Mouse (Mus musculus) embryo, embryonic 11 days (tissue): ENCODE measurements around the gene Pln.
A peak's percentile ranks its signal among the peaks of the same experiment; 100 is the strongest.

ENCODE experiments used
- DNase-seq: peaks from one replicate; pipeline ENCODE4 v3.0.0-alpha.2; 2015

Gene Pln

GRCm38 (mm10) chr10:53337162-53337923, at the start of gene Pln:
Gene Pln (plus strand): TSS chr10:53337667.
- DNase-seq: no peak

DNA sequence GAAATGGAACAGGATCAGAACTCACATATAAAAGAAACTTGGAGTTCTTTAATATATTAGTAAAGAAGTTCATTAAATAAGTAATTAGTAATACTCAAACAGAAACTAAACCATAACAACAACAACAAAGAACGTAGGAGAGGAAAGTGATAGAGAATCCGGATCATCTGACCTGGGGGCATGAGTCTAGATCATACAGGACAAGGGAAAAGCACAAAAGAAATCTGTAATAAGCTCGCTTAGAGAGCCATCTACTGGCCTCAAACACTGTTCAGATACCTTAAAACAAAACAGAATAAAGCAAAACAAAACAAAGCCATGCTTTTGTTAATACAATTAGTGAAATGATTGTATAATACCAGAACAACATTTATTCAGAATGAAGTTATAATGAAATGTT, 31.6 kb upstream of the Pln start:
- DNase-seq: peak; percentile 47

DNA sequence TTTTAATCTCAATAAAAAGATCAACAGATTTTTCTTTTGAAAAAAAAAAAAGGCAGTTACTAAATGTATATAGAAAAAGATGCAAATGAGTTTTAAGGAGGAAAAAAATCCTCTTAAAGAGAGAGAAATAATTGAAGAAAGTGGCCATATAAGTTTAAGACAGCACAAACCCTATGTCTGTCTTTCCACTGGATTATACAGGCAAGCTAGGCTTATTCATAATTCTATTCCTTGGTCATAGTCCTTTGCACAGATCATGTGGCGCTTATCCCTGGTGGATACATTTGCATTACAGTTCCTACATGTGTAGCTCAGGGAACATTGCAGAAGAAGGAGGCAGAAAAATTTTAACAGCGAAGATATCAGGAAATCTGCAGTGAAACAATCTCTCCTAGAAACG, 30.8 kb upstream of the Pln start:
- DNase-seq: no peak

- no peak for DNase-seq
These were observed 14.1 kb upstream of the Pln start for GRCm38 (mm10) chr10:53323367-53323766.

- DNase-seq: no peak
These were observed 12.8 kb upstream of the Pln start for GRCm38 (mm10) chr10:53324663-53325062.

GRCm38 (mm10) chr10:53326367-53326766, 11.1 kb upstream of the Pln start:
- DNase-seq: no peak

- no peak for DNase-seq
These were observed 8.2 kb upstream of the Pln start for GRCm38 (mm10) chr10:53329257-53329656.

DNA sequence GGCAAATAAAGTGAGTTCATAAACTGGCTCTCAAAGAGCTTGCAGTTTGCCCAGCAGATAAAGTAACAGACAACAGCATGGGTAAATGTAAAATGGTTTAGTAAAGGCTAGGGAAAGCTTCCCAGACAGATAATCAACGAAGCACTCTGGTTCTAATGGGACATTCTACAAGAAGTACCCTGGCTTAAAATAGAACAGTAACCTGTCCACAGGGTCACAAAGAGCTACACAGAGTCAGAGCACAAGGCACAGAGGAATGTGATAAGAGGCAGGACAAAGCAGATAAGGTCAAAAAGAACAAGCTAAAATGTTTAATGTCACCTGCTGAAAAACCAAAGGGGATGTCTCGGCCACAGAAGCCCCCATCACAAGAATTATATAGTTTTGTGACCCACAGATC, 4.7 kb upstream of the Pln start:
- no peak for DNase-seq

DNA sequence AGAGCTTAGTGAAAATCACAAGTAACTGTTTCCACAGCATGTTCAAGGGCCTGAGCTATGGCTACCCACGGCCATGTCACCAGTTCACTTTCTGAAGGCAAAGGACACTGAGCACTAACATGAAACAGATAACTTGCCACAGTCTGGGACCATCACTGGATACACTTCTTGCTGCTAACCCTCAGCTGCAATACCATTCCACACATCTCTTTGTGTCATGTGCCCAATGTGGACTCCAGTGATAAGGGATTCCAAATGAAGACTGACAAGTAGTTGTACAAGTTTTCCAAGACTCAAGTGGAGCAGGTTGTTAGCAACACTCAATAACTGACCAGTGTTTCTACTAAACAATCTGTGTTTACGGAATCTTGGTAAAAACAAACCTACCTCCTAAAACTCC, 2.2 kb upstream of the Pln start:
- DNase-seq: no peak

- DNase-seq: no peak
These were observed 1.5 kb upstream of the Pln start for GRCm38 (mm10) chr10:53335974-53336373.

DNA sequence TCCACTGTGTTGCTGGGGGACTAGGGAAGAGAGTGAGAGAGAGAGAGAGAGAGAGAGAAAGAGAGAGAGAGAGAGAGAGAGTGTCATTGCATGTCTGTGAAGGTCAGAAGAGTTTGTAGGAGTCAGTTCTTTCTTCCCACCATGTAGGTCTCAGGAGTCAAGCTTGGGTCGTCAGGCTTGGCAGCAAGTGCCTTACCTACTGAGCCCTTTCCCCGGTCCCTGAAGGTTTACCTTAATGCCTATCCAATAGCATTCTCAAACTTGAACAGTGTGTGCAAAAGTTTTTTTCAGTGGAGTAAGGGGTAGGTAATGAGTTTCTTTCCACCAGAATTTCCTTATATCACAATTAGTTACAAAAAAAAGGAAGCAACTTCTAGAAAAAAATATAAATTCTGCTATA, 1.6 kb downstream of the Pln start:
- no peak for DNase-seq

- DNase-seq: peak; percentile 33
These were observed 4.0 kb downstream of the Pln start for GRCm38 (mm10) chr10:53341288-53341965.

DNA sequence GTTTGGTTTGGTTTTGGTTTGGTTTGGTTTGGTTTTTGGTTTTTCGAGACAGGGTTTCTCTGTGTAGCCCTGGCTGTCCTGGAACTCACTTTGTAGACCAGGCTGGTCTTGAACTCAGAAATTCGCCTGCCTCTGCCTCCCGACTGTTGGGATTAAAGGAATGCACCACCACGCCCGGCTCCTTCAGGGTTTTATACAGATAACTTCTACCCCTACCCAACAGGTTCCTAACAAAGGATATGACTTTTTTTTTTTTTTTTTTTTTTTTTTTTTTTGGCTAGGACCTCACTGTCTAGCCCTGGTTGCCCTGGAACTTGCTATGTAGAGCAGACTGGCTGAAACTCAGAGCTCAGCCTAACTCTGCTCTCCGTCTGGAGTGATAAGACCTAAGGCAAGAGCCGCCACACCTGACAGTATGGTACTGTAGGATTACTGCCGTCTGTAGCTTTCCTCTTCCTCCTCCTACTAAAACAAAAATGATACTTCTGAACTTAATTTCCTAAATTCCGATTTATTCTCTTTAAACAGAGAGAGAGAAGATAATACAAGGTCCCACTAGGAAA, 4.8 kb downstream of the Pln start:
- no peak for DNase-seq

GRCm38 (mm10) chr10:53343384-53343783, 5.9 kb downstream of the Pln start:
- no peak for DNase-seq

DNA sequence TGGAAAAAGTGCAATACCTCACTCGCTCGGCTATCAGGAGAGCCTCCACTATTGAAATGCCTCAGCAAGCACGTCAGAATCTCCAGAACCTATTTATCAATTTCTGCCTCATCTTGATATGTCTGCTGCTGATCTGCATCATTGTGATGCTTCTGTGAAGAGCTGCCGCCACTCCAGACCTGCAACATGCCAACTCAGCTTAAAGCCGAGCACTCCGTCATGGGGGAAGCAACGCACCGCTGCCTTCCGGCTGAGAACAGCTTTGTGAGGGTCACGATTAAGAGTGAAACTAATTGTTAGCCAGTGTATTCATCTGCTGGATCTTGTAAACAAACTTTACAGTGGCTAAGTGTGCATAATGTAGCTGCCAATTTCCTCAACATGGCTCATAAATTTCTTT, 6.4 kb downstream of the Pln start:
- no peak for DNase-seq

DNA sequence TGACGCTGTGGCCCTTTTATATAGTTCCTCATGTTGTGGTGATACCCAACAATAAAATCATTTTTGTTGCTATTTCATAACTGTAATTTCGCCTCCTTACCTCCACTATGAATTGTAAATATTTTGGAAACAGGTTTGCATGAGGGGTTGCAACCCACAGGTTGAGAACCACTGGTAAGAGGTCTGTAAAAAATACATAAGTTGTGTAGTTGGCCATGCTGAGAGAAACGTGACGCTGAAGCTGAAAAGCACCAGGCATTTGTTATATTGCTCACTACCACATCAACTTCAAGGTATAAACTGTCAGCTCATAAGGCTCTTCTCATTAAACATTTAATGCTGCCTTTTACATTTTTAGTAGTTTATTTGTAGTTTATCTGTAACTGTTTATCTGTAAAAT, 8.0 kb downstream of the Pln start:
- DNase-seq: no peak

GRCm38 (mm10) chr10:53346506-53346905, 9.0 kb downstream of the Pln start:
- DNase-seq: peak; percentile 76

GRCm38 (mm10) chr10:53346916-53347315, 9.4 kb downstream of the Pln start:
- DNase-seq: no peak

DNA sequence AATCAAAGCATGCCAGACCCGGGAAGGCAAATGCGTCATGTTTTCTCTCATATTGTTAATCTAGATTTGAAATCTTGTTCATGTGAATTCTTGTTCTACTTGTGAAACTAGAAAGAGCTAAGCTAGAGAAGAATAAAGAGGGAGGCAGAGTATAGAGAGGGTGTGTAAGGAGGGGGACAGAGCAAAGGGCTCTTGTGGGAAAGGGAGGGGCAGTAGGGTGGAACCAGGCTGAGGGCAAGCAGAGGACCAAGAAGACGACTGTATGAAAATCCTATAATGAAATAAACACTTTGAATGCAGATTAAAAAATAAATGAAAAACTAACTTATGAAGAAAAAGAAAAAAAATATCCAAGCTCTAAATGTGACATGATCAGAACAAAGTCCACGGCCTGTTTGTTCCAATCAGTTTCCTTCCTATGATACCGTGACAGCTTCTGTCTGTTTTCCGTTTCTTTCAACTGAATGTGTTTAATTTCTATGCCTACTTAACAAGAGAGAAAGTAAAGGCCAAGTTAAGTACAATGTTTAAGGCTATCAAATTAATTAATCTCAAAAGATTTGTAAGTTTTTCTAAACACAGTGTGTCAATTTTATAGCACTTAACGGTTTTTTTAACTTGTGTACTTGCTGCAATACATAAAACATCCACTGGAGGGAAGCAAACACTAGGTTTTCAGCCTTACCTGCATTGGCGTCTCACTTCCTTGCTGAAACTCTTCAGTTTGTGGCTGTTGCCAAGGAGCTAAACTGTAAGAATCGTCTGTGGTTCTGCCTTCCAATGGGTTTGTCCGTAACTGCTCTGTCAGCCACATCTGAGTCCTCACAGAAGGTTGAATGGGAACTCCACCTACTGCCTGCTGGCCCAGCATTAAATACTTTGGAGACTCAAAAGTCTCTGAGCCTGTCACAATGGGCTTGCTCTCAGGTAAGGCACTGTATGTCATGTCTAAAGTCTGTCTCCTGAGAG, 10.6 kb downstream of the Pln start:
- peak; percentile 78 for DNase-seq

DNA sequence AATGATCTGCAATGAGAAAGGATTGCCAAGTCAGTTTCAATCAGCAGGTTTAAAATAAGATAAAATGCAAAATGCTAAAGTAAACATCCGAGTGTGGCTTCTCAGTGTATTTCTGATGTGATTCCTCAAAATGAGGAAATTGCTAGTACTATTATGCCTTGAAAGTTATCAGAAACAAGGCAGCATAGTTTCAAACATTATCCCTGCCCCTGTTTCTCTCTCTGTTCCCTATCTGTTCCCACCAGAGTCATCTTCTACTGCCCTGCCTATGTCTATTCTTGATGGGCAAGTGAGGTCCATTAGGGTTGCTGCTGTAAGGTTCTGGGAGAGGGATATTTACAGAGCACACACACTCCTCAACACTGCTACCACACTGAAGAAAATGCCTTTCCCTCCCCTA, 11.8 kb downstream of the Pln start:
- no peak for DNase-seq

GRCm38 (mm10) chr10:53353665-53354064, 16.2 kb downstream of the Pln start:
- DNase-seq: no peak

DNA sequence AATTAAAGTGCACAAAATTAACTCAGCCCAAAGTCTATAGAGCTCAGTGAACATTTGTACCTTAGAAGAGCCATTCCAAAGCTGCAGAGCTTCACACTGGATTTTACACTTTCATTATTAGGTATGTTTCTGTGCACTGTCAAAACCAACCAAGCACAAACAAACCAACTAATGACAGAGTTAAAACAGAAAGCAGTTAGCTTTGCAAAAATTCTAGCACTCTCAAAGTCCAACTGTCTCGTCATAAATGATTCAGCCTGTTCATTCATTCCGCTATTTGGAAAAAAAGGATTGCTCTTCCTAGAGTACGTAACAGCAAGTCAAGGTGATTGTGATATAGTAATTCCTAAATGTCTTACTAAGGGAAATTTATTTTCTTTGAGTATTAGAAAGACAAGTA, 21.5 kb downstream of the Pln start:
- no peak for DNase-seq

- no peak for DNase-seq
These were observed 26.8 kb downstream of the Pln start for GRCm38 (mm10) chr10:53364311-53364710.
